Mouse (Mus musculus) limb, embryonic 14.5 days (tissue): ENCODE data around the gene Crybg2. TPM values are rescaled to one million over a fixed set of nuclear protein-coding genes. Genes with fewer than 3 reads are reported as not detected.
A peak's percentile ranks its signal among the peaks of the same experiment; 100 is the strongest.

Source experiments
- ATAC-seq: fragments of 200-750 bp; cut with Nextera tagmentation; 2 replicates; pipeline ENCODE4 v1.8.0; 2017; ENCODE audit warnings: low read depth, moderate number of reproducible peaks, moderate TSS enrichment; ENCODE audit not compliant: low FRiP score
- DNase-seq: peaks from one replicate; pipeline ENCODE4 v3.0.0-alpha.2; 2015; ENCODE audit warnings: low spot score
- H3K27ac ChIP-seq: fragments of 300-500 bp; sonication (generic); replicated peaks from 2 replicates; pipeline ENCODE4 v1.5.1; 2014; ENCODE audit warnings: low read depth, mild to moderate bottlenecking, low read length, moderate library complexity, mixed read lengths
- H3K27me3 ChIP-seq: fragments of 300-500 bp; sonication (generic); 2 replicates; pipeline ENCODE4 v1.6.1; 2014; ENCODE audit warnings: low read length, mixed read lengths; ENCODE audit not compliant: control insufficient read depth, insufficient read depth
- H3K36me3 ChIP-seq: fragments of 300-500 bp; sonication (generic); 2 replicates; pipeline ENCODE4 v1.6.1; 2014; ENCODE audit warnings: mild to moderate bottlenecking, low read length, moderate library complexity, mixed read lengths; ENCODE audit not compliant: control insufficient read depth, insufficient read depth
- H3K4me1 ChIP-seq: fragments of 300-500 bp; sonication (generic); 2 replicates; pipeline ENCODE4 v1.6.1; 2014; ENCODE audit warnings: antibody characterized with exemption, low read length, mixed read lengths; ENCODE audit not compliant: control insufficient read depth, insufficient read depth
- H3K4me2 ChIP-seq: fragments of 300-500 bp; sonication (generic); replicated peaks from 2 replicates; pipeline ENCODE4 v1.6.1; 2014; ENCODE audit warnings: low read depth, mild to moderate bottlenecking, low read length, moderate library complexity; ENCODE audit not compliant: severe bottlenecking
- H3K4me3 ChIP-seq: fragments of 300-500 bp; sonication (generic); replicated peaks from 2 replicates; pipeline ENCODE4 v1.5.1; 2014; ENCODE audit warnings: low read length
- H3K9ac ChIP-seq: fragments of 300-500 bp; sonication (generic); 2 replicates; pipeline ENCODE4 v1.6.1; 2014; ENCODE audit warnings: mild to moderate bottlenecking, low read depth, low read length, moderate library complexity; ENCODE audit not compliant: severe bottlenecking
- H3K9me3 ChIP-seq: fragments of 300-500 bp; sonication (generic); 2 replicates; pipeline ENCODE4 v1.6.1; 2016; ENCODE audit warnings: low read length; ENCODE audit not compliant: control insufficient read depth
- POLR2A ChIP-seq: fragments of 200-500 bp; IDR thresholded peaks from 2 replicates; pipeline ENCODE4 v1.8.0; 2012; ENCODE audit warnings: inconsistent platforms, mild to moderate bottlenecking, moderate library complexity, borderline replicate concordance; ENCODE audit not compliant: insufficient read depth, insufficient read length; ENCODE audit errors: extremely low read depth
- WGBS: fragments of 180-500 bp; shearing (Covaris S2); extraction: QIAGEN DNeasy Blood & Tissue Kit; methylation state at CpG from one replicate; pipeline ENCODE4 v1.1.7; 2014; 5-methylcytosine and 5-hydroxymethylcytosine counted together
- polyA plus RNA-seq, 2 experiments: library from polyadenylated mRNA; depleted of rRNA in 1 of 2; stranded (reverse) in 1 of 2; unstranded in 1 of 2; fragments of >200 nt; fragmentation: Nextera tagmentation in 1 of 2; extraction: Ambion mirVana in 1 of 2; gene quantifications; 2 replicates each; pipeline versions ENCODE4 v1.2.1 to v1.2.3; 2012 to 2014

Gene Crybg2
- polyA plus RNA-seq, 2 experiments, result 11.3 to 12.3 TPM

- no peak for ATAC-seq
- Histone ChIP-seq H3K9me3 (no peaks in the 10 kb centered on the region), H3K4me1 (no peaks in the 10 kb centered on the region), H3K27ac (no peak overlapping the region), H3K27me3 (no peaks in the 10 kb centered on the region), H3K4me3 (no peak overlapping the region), H3K36me3 (no peaks in the 10 kb centered on the region), H3K4me2 (no peak overlapping the region), H3K9ac (no peak overlapping the region)
- TF ChIP-seq POLR2A, result no peak
- DNase-seq, result no peak
- WGBS, result 39% methylated on average over 8 of the region's 8 CpGs
Observed at GRCm38 (mm10) chr4:134098628-134099027, 38.0 kb downstream of the Crybg2 start.

GRCm38 (mm10) chr4:134100245-134100644, 39.6 kb downstream of the Crybg2 start:
- TF ChIP-seq POLR2A, result no peak
- WGBS, result 67% methylated on average over 4 of the region's 4 CpGs
- Histone ChIP-seq H3K4me1 (no peaks in the 10 kb centered on the region), H3K36me3 (no peaks in the 10 kb centered on the region), H3K27ac (no peak overlapping the region), H3K27me3 (no peaks in the 10 kb centered on the region), H3K4me2 (no peak overlapping the region), H3K4me3 (no peak overlapping the region), H3K9me3 (no peaks in the 10 kb centered on the region), H3K9ac (no peak overlapping the region)
- DNase-seq (no peak), ATAC-seq (no peak)

GRCm38 (mm10) chr4:134101979-134102741, 41.5 kb downstream of the Crybg2 start, which contains the start of gene Ubxn11:
Ubxn11 (plus strand) TSS chr4:134102570.
- ATAC-seq, result peak; percentile 96
- no peak within 1 kb of the TSS for H3K27ac ChIP-seq
- H3K4me3 ChIP-seq, result peak within 1 kb of the TSS; percentile 64
- H3K36me3 ChIP-seq, result no peaks in the 10 kb centered on the region
- H3K4me2 ChIP-seq, result peak within 1 kb of the TSS; percentile 79
- no peaks in the 10 kb centered on the region for H3K4me1 ChIP-seq
- TF ChIP-seq POLR2A, result 0 out of 2 replicates have a peak, but pooled peaks have one; percentile 41
- H3K9me3 ChIP-seq, result no peaks in the 10 kb centered on the region
- no peaks in the 10 kb centered on the region for H3K27me3 ChIP-seq
- peak; percentile 89 for DNase-seq
- 18% methylated on average over 34 of the region's 34 CpGs for WGBS
- peak within 1 kb of the TSS; percentile 57 for H3K9ac ChIP-seq

- Histone ChIP-seq H3K4me1 (no peaks in the 10 kb centered on the region), H3K4me3 (peak overlapping the region; percentile 64), H3K4me2 (peak overlapping the region; percentile 79), H3K27ac (no peak overlapping the region), H3K9me3 (no peaks in the 10 kb centered on the region), H3K9ac (peak overlapping the region; percentile 57), H3K36me3 (no peaks in the 10 kb centered on the region), H3K27me3 (no peaks in the 10 kb centered on the region)
- WGBS, result 4% methylated on average over 19 of the region's 21 CpGs
- DNase-seq, result no peak
- ATAC-seq, result peak; percentile 35; the same call in 1 of the 2 replicates
- no peak for TF ChIP-seq POLR2A
Observed at GRCm38 (mm10) chr4:134102742-134103119, 42.1 kb downstream of the Crybg2 start.

- no peak for DNase-seq
- Histone ChIP-seq H3K36me3 (no peaks in the 10 kb centered on the region), H3K4me3 (no peak overlapping the region), H3K4me2 (no peak overlapping the region), H3K27ac (no peak overlapping the region), H3K4me1 (no peaks in the 10 kb centered on the region), H3K9ac (no peak overlapping the region), H3K9me3 (no peaks in the 10 kb centered on the region), H3K27me3 (no peaks in the 10 kb centered on the region)
- WGBS, result 73% methylated on average over 7 of the region's 7 CpGs
- no peak for ATAC-seq
- no peak for TF ChIP-seq POLR2A
Observed at GRCm38 (mm10) chr4:134106105-134106504, 45.5 kb downstream of the Crybg2 start.
